Mouse (Mus musculus) bone marrow, adult 2 months (tissue): ENCODE results near the gene Lgals3.

ENCODE experiments used
- CTCF ChIP-seq: fragments of 200-500 bp; IDR thresholded peaks from 2 replicates; pipeline ENCODE4 v1.5.1; 2011; ENCODE audit warnings: low read length, control low read depth; ENCODE audit not compliant: control insufficient read depth, insufficient read depth
- POLR2A ChIP-seq: fragments of 200-500 bp; IDR thresholded peaks from 2 replicates; pipeline ENCODE4 v1.6.1; 2011; ENCODE audit warnings: low read depth, mild to moderate bottlenecking, control low read depth, low read length, borderline replicate concordance; ENCODE audit not compliant: control insufficient read depth

- TF ChIP-seq CTCF (no peak), POLR2A (no peak)
These were observed 27.2 kb upstream of the Lgals3 start for GRCm38 (mm10) chr14:47340231-47340925.
